8 mouse cellular contexts compared by ENCODE assay signal in the genomic region with DNA sequence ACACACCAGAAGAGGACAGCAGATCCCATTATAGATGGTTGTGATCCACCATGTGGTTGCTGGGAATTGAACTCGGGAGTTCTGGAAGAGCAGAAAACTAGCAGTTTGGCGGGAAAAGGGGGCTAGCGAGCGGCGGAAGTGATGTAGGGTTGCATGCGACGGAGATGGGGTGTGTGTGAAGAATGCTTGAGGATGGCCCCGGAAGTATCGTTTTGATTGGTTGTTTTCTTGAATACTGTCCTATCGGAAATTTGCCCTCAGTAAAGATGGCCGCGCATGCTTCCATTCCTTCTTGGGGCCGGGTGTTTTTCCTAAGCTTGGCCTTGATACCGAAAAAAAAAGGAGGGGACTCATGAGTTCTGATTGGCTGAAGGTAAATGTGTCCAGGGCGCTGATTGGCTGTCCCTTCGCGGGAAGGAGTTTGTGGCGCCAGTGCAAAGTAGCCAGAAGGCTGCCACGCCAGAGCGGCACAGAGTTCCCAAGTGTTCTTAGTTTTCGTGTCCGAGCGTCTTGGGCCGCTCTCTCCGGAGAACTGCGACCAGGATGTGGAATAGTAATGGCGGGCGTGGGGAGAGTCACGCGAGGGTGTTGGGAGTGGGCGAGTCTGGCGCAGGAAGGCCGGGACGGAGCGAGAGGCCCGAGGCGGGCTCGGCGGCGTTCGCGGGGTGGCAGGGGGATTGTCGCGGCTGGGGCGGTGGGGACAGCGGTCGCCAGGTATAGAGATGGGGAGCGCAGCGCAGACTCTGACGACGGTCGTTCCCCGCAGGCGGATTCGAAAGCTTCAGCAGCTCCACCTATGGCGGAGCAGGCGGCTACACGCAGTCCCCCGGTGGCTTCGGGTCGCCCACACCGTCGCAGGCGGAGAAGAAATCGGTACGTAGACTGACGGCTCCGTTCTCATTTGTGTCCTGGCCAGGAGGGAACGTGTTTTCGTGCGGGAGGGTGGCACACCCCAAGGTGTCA. TPM values are rescaled to one million over a fixed set of nuclear protein-coding genes. Genes with fewer than 3 reads are reported as not detected.
DNase-seq lines count a peak whose midpoint lies in the region; ATAC-seq lines count a peak whose summit lies in the region.

A gene (plus strand): TSS at position 419 of the 963 bp plus-strand sequence.

- no peaks in the 10 kb centered on the region for H3K27me3 ChIP-seq in forebrain, embryonic 14.5 days (replicated peaks; ENCODE audit: control insufficient read depth, insufficient read depth, low read length)
- no peaks in the 10 kb centered on the region for H3K27me3 ChIP-seq in neural tube, embryonic 15.5 days (replicated peaks)

- no peak within 1 kb of the TSS for H3K27ac ChIP-seq in forebrain, embryonic 14.5 days (ENCODE audit: low read depth, low read length)
- peak within 1 kb of the TSS; percentile 56 for H3K27ac ChIP-seq in neural tube, embryonic 15.5 days (replicated peaks)

- peak within 1 kb of the TSS; percentile 66 for H3K4me2 ChIP-seq in forebrain, embryonic 14.5 days (ENCODE audit: low read length)
- H3K4me2 ChIP-seq in neural tube, embryonic 15.5 days: peak within 1 kb of the TSS; percentile 96

- under 1% methylated on average over 71 of the region's 71 CpGs for WGBS in forebrain, embryonic 14.5 days
- under 1% methylated on average over 66 of the region's 71 CpGs for WGBS in neural tube, embryonic 15.5 days

- DNase-seq in ES-CJ7 (ENCODE audit: low read depth, low spot score): peak; percentile 100
- peak; percentile 98 for DNase-seq in cerebellum, adult 11 months
- peak; percentile 100 for DNase-seq in forebrain, embryonic 14.5 days (ENCODE audit: low spot score)
- peak; percentile 97 to 98 for DNase-seq in heart, postnatal 14 days
- DNase-seq in layer of hippocampus, adult 11-12 months (ENCODE audit: low spot score): peak; percentile 100
- peak; percentile 99 for DNase-seq in lung, adult 18-20 months
- peak; percentile 98 for DNase-seq in testis, postnatal 14 days (ENCODE audit: low spot score)

- H3K9ac ChIP-seq in forebrain, embryonic 14.5 days (ENCODE audit: low read length): peak within 1 kb of the TSS; percentile 73
- peak within 1 kb of the TSS; percentile 67 for H3K9ac ChIP-seq in neural tube, embryonic 15.5 days (replicated peaks)

- 0 out of 2 replicates have a peak, but pooled peaks cover 4% of the 10 kb centered on the region for H3K4me1 ChIP-seq in forebrain, embryonic 14.5 days (ENCODE audit: control insufficient read depth, insufficient read depth, low read length)
- H3K4me1 ChIP-seq in neural tube, embryonic 15.5 days: peaks cover 15% of the 10 kb centered on the region

- H3K4me3 ChIP-seq in forebrain, embryonic 14.5 days (ENCODE audit: low read depth, low read length): peak within 1 kb of the TSS; percentile 70
- peak within 1 kb of the TSS; percentile 91 for H3K4me3 ChIP-seq in neural tube, embryonic 15.5 days (replicated peaks)

- H3K9me3 ChIP-seq in forebrain, embryonic 14.5 days (replicated peaks; ENCODE audit: control insufficient read depth, low read length): no peaks in the 10 kb centered on the region
- H3K9me3 ChIP-seq in neural tube, embryonic 15.5 days (replicated peaks): no peaks in the 10 kb centered on the region

- ATAC-seq in forebrain, embryonic 14.5 days: peak; percentile 98
- peak; percentile 98 for ATAC-seq in neural tube, embryonic 15.5 days (ENCODE audit: low FRiP score)

- intact Hi-C loops in heart, postnatal 14 days (cut with DNase I): no loop called here

- H3K36me3 ChIP-seq in forebrain, embryonic 14.5 days (ENCODE audit: control insufficient read depth, insufficient read depth, low read length): peaks cover 23% of the 10 kb centered on the region
- H3K36me3 ChIP-seq in neural tube, embryonic 15.5 days: peaks cover 22% of the 10 kb centered on the region

RNA-seq across cellular contexts. Expression of the gene that starts here (rescaled TPM):
- polyA plus RNA-seq in forebrain, embryonic 14.5 days (2014; fragmentation: Nextera tagmentation; extraction: Ambion mirVana): 79.1 and 89.1 TPM in 2 replicates
- 10 to 100 TPM; 11.2 to 12.4 TPM for total RNA-seq in heart, postnatal 14 days (2021)
- 35.8 and 58.8 TPM in 2 replicates for polyA plus RNA-seq in neural tube, embryonic 15.5 days (2015; fragmentation: Nextera tagmentation; extraction: Ambion mirVana)
